Mouse (Mus musculus) liver, adult (tissue): ENCODE measurements around the gene Cul4a.

Experiments
- GATA4 ChIP-seq: IDR thresholded peaks from 2 replicates; pipeline ENCODE4 v1.6.1; 2014; ENCODE audit warnings: mild to moderate bottlenecking, low read length; ENCODE audit not compliant: insufficient replicate concordance

Gene Cul4a

GRCm38 (mm10) chr8:13164361-13164760 is 58.9 kb downstream of the Cul4a start:
- no peak for TF ChIP-seq GATA4

- TF ChIP-seq GATA4, result no peak
Measured at GRCm38 (mm10) chr8:13170510-13170909, 65.1 kb downstream of the Cul4a start.

- no peak for TF ChIP-seq GATA4
Measured at GRCm38 (mm10) chr8:13174305-13174704, 68.9 kb downstream of the Cul4a start.

GRCm38 (mm10) chr8:13174811-13175210 is 69.4 kb downstream of the Cul4a start:
- no peak for TF ChIP-seq GATA4

- no peak for TF ChIP-seq GATA4
Measured at GRCm38 (mm10) chr8:13175650-13176049, 70.2 kb downstream of the Cul4a start.

GRCm38 (mm10) chr8:13177173-13177852 is 71.9 kb downstream of the Cul4a start:
- no peak for TF ChIP-seq GATA4

GRCm38 (mm10) chr8:13178137-13178536 is 72.7 kb downstream of the Cul4a start:
- no peak for TF ChIP-seq GATA4

- no peak for TF ChIP-seq GATA4
Measured at GRCm38 (mm10) chr8:13179482-13179881, 74.1 kb downstream of the Cul4a start.

GRCm38 (mm10) chr8:13179948-13180347 is 74.5 kb downstream of the Cul4a start:
- TF ChIP-seq GATA4, result no peak

GRCm38 (mm10) chr8:13180408-13180807 is 75.0 kb downstream of the Cul4a start:
- no peak for TF ChIP-seq GATA4

- TF ChIP-seq GATA4, result no peak
Measured at GRCm38 (mm10) chr8:13180911-13181690, 75.7 kb downstream of the Cul4a start.

- TF ChIP-seq GATA4, result no peak
Measured at GRCm38 (mm10) chr8:13181691-13181976, 76.2 kb downstream of the Cul4a start.

- TF ChIP-seq GATA4, result no peak
Measured at GRCm38 (mm10) chr8:13186819-13187218, 81.4 kb downstream of the Cul4a start.

- TF ChIP-seq GATA4, result no peak
Measured at GRCm38 (mm10) chr8:13187229-13187628, 81.8 kb downstream of the Cul4a start.

- TF ChIP-seq GATA4, result no peak
Measured at GRCm38 (mm10) chr8:13187638-13188037, 82.2 kb downstream of the Cul4a start.

GRCm38 (mm10) chr8:13188052-13188555 is 82.7 kb downstream of the Cul4a start:
- no peak for TF ChIP-seq GATA4
